Mouse (Mus musculus): Measurements from ENCODE around the gene Tac4.

GRCm38 (mm10) chr11:95261178-95261751 is at the start of gene Tac4:
- no peak for TF ChIP-seq CTCF (IDR thresholded peaks at IDR 0.05; ENCODE audit: low read depth, low read length)
- TF ChIP-seq POLR2A (IDR thresholded peaks at IDR 0.05; ENCODE audit: extremely low read depth, insufficient read depth, low read length), result no peak
